Mouse (Mus musculus) cortical plate, adult 2 months (tissue): ENCODE measurements around the gene Acvr1.

Experiments used
- CTCF ChIP-seq: fragments of 200-500 bp; IDR thresholded peaks from 2 replicates; pipeline ENCODE4 v1.5.1; 2011; ENCODE audit warnings: mild to moderate bottlenecking, control low read depth, low read length; ENCODE audit not compliant: insufficient read depth; ENCODE audit errors: extremely low read depth
- POLR2A ChIP-seq: fragments of 200-500 bp; IDR thresholded peaks from 2 replicates; pipeline ENCODE4 v1.6.1; 2011; ENCODE audit warnings: mild to moderate bottlenecking, low read length, control low read depth; ENCODE audit not compliant: insufficient read depth; ENCODE audit errors: extremely low read depth

DNA sequence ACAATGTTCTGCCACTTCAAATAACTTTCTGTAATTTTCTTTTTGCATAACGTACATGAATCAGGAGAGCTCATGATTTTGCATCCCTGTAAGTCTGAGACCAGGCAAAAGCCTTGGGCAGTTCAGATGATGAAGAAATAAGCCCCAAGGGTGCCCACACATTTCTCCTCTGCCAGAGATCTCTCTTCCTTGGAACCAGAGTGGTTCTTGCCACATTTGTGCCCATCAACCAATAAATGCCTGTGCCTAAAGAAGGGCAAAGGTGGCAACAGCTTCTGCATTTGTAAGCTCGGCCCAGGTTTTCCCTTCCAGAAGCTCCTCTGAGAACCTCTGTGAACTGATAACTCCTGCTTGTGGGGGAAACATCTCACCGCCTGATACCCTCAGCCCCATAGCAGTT is 212.6 kb downstream of the Acvr1 start:
- TF ChIP-seq CTCF (no peak), POLR2A (no peak)
